Mouse (Mus musculus) thymus, adult 2 months (tissue): Measurements from ENCODE around the gene Lgmn.

Experiments used
- CTCF ChIP-seq: fragments of 200-500 bp; IDR thresholded peaks from 2 replicates; pipeline ENCODE4 v1.5.1; 2012; ENCODE audit warnings: mild to moderate bottlenecking, control low read depth, low read length, moderate library complexity, borderline replicate concordance; ENCODE audit not compliant: control insufficient read depth, poor library complexity, insufficient read depth; ENCODE audit errors: extremely low read depth
- POLR2A ChIP-seq: fragments of 200-500 bp; IDR thresholded peaks from 2 replicates; pipeline ENCODE4 v1.6.1; 2012; ENCODE audit warnings: mild to moderate bottlenecking, low read length, control low read depth, moderate library complexity; ENCODE audit not compliant: control insufficient read depth, poor library complexity, insufficient read depth; ENCODE audit errors: extremely low read depth

GRCm38 (mm10) chr12:102355784-102356183 is 83.8 kb downstream of the Lgmn start:
- TF ChIP-seq CTCF (no peak), POLR2A (no peak)
